Mouse (Mus musculus) midbrain, embryonic 11.5 days (tissue): Measurements from ENCODE around the gene Smpd1. TPM values are rescaled to one million over a fixed set of nuclear protein-coding genes. Genes with fewer than 3 reads are reported as not detected.

Experiments used
- ATAC-seq: fragments of 200-750 bp; cut with Nextera tagmentation; 2 replicates; pipeline ENCODE4 v1.8.0; 2017; ENCODE audit warnings: moderate TSS enrichment, moderate library complexity; ENCODE audit not compliant: low FRiP score
- DNase-seq: peaks from one replicate; pipeline ENCODE4 v3.0.0; 2015; ENCODE audit warnings: low spot score; ENCODE audit errors: missing footprints
- H3K27ac ChIP-seq: fragments of 300-500 bp; sonication (generic); 2 replicates; pipeline ENCODE4 v1.5.1; 2014; ENCODE audit warnings: low read depth, low read length
- H3K27me3 ChIP-seq: fragments of 300-500 bp; sonication (generic); 2 replicates; pipeline ENCODE4 v1.6.1; 2014; ENCODE audit warnings: mild to moderate bottlenecking, low read length, moderate library complexity, mixed read lengths; ENCODE audit not compliant: control insufficient read depth, insufficient read depth
- H3K36me3 ChIP-seq: fragments of 300-500 bp; sonication (generic); 2 replicates; pipeline ENCODE4 v1.6.1; 2014; ENCODE audit warnings: mild to moderate bottlenecking, low read length, moderate library complexity, mixed read lengths; ENCODE audit not compliant: control insufficient read depth, insufficient read depth
- H3K4me1 ChIP-seq: fragments of 300-500 bp; sonication (generic); 2 replicates; pipeline ENCODE4 v1.6.1; 2014; ENCODE audit warnings: low read length; ENCODE audit not compliant: control insufficient read depth, insufficient read depth
- H3K4me2 ChIP-seq: fragments of 300-500 bp; sonication (generic); 2 replicates; pipeline ENCODE4 v1.6.1; 2014; ENCODE audit warnings: mild to moderate bottlenecking, moderate library complexity
- H3K4me3 ChIP-seq: fragments of 300-500 bp; sonication (generic); 2 replicates; pipeline ENCODE4 v1.5.1; 2014; ENCODE audit warnings: low read depth, low read length
- H3K9ac ChIP-seq: fragments of 300-500 bp; sonication (generic); 2 replicates; pipeline ENCODE4 v1.6.1; 2014; ENCODE audit warnings: low read length
- H3K9me3 ChIP-seq: fragments of 300-500 bp; sonication (generic); 2 replicates; pipeline ENCODE4 v1.6.1; 2016; ENCODE audit warnings: low read length; ENCODE audit not compliant: control insufficient read depth
- WGBS: fragments of 180-500 bp; shearing (Covaris S2); extraction: QIAGEN DNeasy Blood & Tissue Kit; methylation state at CpG from one replicate; pipeline ENCODE4 v1.1.7; 2014; 5-methylcytosine and 5-hydroxymethylcytosine counted together
- polyA plus RNA-seq: library from polyadenylated mRNA; unstranded; fragments of >200 nt; fragmentation: Nextera tagmentation; extraction: Ambion mirVana; gene quantifications from 2 replicates; pipeline ENCODE4 v1.2.1, GENCODE M21; 2014

Smpd1 gene
- polyA plus RNA-seq, 1 experiment from 2014 or later = 42.0 TPM

DNA sequence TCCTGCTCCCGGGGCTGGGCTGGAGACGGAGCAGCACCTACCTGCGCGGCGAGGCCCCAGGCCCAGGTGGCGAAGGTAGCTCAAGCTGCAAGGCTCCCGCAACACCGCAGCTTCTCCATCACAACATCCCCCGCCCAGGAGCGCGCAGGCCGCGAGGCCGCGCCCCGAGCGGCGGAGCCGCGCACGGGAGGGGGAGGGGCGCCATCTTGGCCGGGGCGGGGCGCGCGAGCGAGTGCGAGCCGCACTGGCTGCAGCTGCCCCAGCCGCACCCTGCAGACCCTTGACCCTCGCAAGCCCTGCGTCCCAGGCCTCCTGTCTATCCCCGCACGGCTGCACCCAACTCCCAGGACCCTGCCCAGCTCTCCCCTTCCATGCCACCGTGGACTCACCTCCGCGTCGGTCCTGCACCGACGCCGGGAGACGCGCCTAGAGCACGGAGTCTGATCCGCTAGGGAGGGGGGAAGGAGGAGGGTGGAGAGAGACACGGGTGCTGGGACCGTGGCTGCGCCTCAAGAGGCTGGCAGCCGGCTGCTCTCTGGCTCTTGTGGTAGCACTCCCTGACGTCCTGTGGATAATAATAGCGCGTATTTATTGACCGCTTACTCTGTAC, 27.0 kb downstream of the Smpd1 start, which contains the start of gene Apbb1:
Apbb1 (minus strand) TSS at position 560 of the 610 bp plus-strand sequence.
- ATAC-seq (peak; percentile 95), DNase-seq (peak; percentile 99)
- peak within 1 kb of the TSS; percentile 52 for H3K4me2 ChIP-seq
- WGBS = under 1% methylated on average over 52 of the region's 54 CpGs
- peak within 1 kb of the TSS; percentile 86 for H3K9ac ChIP-seq
- peak within 1 kb of the TSS; percentile 75 for H3K4me3 ChIP-seq
- H3K36me3 ChIP-seq = no peaks in the 10 kb centered on the region
- H3K4me1 ChIP-seq = peaks cover 9% of the 10 kb centered on the region; the same call in 1 of the 2 replicates
- peak within 1 kb of the TSS; percentile 85 for H3K27ac ChIP-seq
- no peaks in the 10 kb centered on the region for H3K27me3 ChIP-seq
- no peaks in the 10 kb centered on the region for H3K9me3 ChIP-seq

DNA sequence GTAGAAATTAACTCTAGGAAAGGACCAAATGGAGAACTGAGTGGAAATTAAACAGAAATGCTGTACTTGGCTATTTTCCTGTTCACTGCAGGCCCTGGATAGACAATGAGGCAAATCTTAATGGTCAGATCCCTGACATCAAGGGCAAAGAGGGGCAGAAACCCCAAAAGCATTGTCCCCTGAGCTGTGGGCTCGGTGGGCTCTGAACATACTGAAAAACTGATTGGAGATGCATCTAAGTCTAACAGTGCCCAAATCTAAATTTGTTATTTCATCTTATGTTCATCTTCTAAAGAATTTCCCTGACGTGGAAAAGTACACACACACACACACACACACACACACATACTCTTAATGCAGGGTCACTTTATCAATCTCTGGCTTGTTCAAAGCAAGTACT, 27.8 kb downstream of the Smpd1 start:
- H3K9me3 ChIP-seq = no peaks in the 10 kb centered on the region
- no peak overlapping the region; the same call in 1 of the 2 replicates for H3K9ac ChIP-seq
- peaks cover 9% of the 10 kb centered on the region; the same call in 1 of the 2 replicates for H3K4me1 ChIP-seq
- 76% methylated on average over 2 of the region's 2 CpGs for WGBS
- peak overlapping the region; percentile 75; the same call in 1 of the 2 replicates for H3K4me3 ChIP-seq
- no peak overlapping the region for H3K27ac ChIP-seq
- no peak for ATAC-seq
- peak; percentile 81 for DNase-seq
- no peaks in the 10 kb centered on the region for H3K27me3 ChIP-seq
- no peaks in the 10 kb centered on the region for H3K36me3 ChIP-seq
- H3K4me2 ChIP-seq = peak overlapping the region; percentile 52

DNA sequence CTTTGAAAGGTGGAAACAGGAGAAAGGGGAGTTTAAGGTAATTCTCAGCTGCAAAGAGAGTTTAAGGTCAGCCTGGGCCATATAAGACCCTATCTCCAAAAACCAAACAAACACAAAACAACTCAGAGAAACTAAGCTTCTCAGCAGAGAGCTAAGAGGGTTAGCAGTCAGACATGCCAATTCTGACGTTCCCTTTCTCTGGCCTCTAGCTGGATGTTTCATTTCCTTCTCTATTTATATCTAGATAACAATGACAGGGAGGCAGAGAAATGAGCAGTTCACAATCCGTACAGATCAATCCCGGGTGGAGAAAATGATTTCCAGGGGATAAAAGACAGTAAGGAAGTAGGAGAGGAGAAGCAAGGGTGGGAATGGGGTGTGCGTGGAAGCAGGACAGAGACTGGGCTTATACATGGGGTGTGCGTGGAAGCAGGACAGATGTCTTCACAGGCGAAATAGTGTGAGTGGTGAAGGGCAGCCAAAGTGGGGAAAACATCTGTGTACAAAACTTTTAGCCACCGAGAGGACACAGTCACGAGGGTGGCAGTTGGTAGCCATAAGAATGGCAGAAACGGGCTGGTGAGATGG, 34.3 kb downstream of the Smpd1 start:
- no peak overlapping the region for H3K27ac ChIP-seq
- H3K27me3 ChIP-seq = no peaks in the 10 kb centered on the region
- no peaks in the 10 kb centered on the region for H3K9me3 ChIP-seq
- ATAC-seq = no peak
- no peaks in the 10 kb centered on the region for H3K4me1 ChIP-seq
- H3K4me3 ChIP-seq = no peak overlapping the region
- WGBS = 77% methylated on average over 9 of the region's 9 CpGs
- no peaks in the 10 kb centered on the region for H3K36me3 ChIP-seq
- no peak overlapping the region for H3K4me2 ChIP-seq
- DNase-seq = peak; percentile 44
- H3K9ac ChIP-seq = no peak overlapping the region

DNA sequence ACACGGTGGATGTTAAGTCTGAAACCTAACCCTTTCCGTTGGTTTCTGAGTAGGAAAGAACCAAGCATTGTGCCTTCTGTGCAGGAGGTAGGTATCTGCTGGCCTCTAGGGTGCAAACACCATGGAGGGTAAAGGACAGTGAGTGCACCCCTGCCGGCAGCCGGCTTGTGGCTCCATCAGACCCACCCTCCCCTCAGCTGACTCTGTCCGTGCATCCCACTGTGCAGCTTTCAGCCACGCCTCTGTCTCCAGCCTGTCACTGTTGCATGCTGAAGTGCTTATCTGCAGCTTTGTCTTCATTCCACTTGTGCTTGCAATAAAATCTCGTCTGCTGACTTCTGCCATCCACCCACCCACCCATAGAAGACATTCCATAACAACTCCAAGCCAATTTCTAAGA, 35.9 kb downstream of the Smpd1 start:
- ATAC-seq (0 out of 2 replicates have a peak, but pooled peaks have one; percentile 38), DNase-seq (peak; percentile 51)
- WGBS = 15% methylated on average over 7 of the region's 7 CpGs
- Histone ChIP-seq H3K27ac (no peak overlapping the region), H3K4me2 (no peak overlapping the region), H3K9me3 (no peaks in the 10 kb centered on the region), H3K36me3 (no peaks in the 10 kb centered on the region), H3K9ac (no peak overlapping the region), H3K27me3 (no peaks in the 10 kb centered on the region), H3K4me3 (no peak overlapping the region), H3K4me1 (no peaks in the 10 kb centered on the region)

DNA sequence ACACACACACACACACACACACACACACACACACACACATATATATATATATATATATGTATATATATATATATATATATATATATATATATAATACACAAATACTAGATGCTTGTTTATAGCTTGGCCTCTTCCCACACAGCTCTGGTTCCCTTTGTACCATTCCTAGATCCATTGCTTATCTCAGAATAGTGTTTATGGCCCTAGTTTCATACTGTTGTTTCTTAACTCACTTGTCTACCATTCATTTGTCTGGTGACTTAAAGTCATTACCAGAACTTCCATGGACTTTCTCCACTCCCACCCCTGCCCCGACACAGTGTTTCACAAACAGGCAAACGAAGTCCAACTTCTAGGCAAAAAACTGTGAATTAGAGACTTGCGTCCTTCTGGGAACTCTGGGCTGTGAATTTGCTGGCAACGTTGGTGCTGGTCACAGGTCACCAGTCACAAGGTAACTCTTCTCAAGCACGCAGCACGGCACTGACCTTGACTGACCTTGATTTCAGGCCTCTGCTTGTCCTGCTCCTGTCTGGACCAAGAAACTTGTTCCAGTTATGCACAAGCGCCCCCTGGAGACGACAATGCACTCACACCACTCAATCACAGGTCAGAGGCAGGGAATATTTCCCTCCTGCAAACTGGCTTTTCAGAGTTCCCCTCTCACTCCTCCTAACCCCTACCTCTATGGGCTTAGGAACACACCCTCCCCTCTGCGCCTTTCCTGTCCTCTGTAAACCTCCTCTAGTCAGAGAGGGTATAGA, 48.9 kb downstream of the Smpd1 start:
- no peak overlapping the region for H3K27ac ChIP-seq
- no peak overlapping the region for H3K4me2 ChIP-seq
- no peaks in the 10 kb centered on the region for H3K9me3 ChIP-seq
- DNase-seq = peak; percentile 88
- ATAC-seq = peak; percentile 83
- H3K27me3 ChIP-seq = no peaks in the 10 kb centered on the region
- H3K4me3 ChIP-seq = no peak overlapping the region
- H3K36me3 ChIP-seq = no peaks in the 10 kb centered on the region
- no peaks in the 10 kb centered on the region for H3K4me1 ChIP-seq
- H3K9ac ChIP-seq = no peak overlapping the region
- 34% methylated on average over 9 of the region's 9 CpGs for WGBS

Other genes with a start within 250 kb of the Smpd1 start
- not detected in 2 replicates for gene Olfr689, start 243.2 kb upstream of the Smpd1 start, polyA plus RNA-seq
- not detected in 2 replicates for gene Olfr690, start 220.3 kb upstream of the Smpd1 start, polyA plus RNA-seq
- 0.07 TPM in 2 replicates for gene Olfr691, start 212.1 kb upstream of the Smpd1 start, polyA plus RNA-seq
- gene Olfr692, start 186.1 kb upstream of the Smpd1 start, polyA plus RNA-seq = not detected in 2 replicates
- gene Gm5901, start 179.3 kb upstream of the Smpd1 start, polyA plus RNA-seq = not detected in 2 replicates
- 25.4 and 30.4 TPM in 2 replicates for gene Fam160a2, start 154.3 kb upstream of the Smpd1 start, polyA plus RNA-seq
- not detected in 2 replicates for gene Cnga4, start 149.8 kb upstream of the Smpd1 start, polyA plus RNA-seq
- gene Cckbr, start 128.6 kb upstream of the Smpd1 start, polyA plus RNA-seq = 0.14 and 0.28 TPM in 2 replicates
- gene Cavin3, start 72.1 kb upstream of the Smpd1 start, polyA plus RNA-seq = 24.2 and 24.9 TPM in 2 replicates
- 100 and 103 TPM in 2 replicates for gene Apbb1, start 27.3 kb downstream of the Smpd1 start, polyA plus RNA-seq
- gene Hpx, start 45.8 kb downstream of the Smpd1 start, polyA plus RNA-seq = 0.11 and 0.29 TPM in 2 replicates
- gene Trim3, start 79.2 kb downstream of the Smpd1 start, polyA plus RNA-seq = 20.3 and 23.8 TPM in 2 replicates
- 118 and 141 TPM in 2 replicates for gene Timm10b, start 85.7 kb downstream of the Smpd1 start, polyA plus RNA-seq
- 70.1 and 72.9 TPM in 2 replicates for gene Arfip2, start 86.1 kb downstream of the Smpd1 start, polyA plus RNA-seq
- gene Gm45799, start 86.2 kb downstream of the Smpd1 start, polyA plus RNA-seq = 10.5 and 11.9 TPM in 2 replicates
- 1.00 and 1.3 TPM in 2 replicates for gene Dnhd1, start 96.5 kb downstream of the Smpd1 start, polyA plus RNA-seq
- gene Ilk, start 182.2 kb downstream of the Smpd1 start, polyA plus RNA-seq = 238 and 241 TPM in 2 replicates
- 41.2 and 45.0 TPM in 2 replicates for gene Rrp8, start 183.0 kb downstream of the Smpd1 start, polyA plus RNA-seq
- gene Taf10, start 190.0 kb downstream of the Smpd1 start, polyA plus RNA-seq = 163 and 195 TPM in 2 replicates
- gene Tpp1, start 197.9 kb downstream of the Smpd1 start, polyA plus RNA-seq = 54.1 and 57.9 TPM in 2 replicates
- gene Dchs1, start 233.3 kb downstream of the Smpd1 start, polyA plus RNA-seq = 10.7 and 12.7 TPM in 2 replicates